Mouse (Mus musculus): ENCODE results near the gene Dusp22.

- no peak for TF ChIP-seq CTCF (IDR thresholded peaks at IDR 0.05; ENCODE audit: low read depth)
- no peak for TF ChIP-seq EP300 (IDR thresholded peaks at IDR 0.05; ENCODE audit: low read depth)
Measured at GRCm38 (mm10) chr13:30715060-30715459, 55.3 kb downstream of the Dusp22 start.
